Mouse (Mus musculus) cerebellum, adult 8-10 months (tissue): Measurements from ENCODE around the gene Tmem246.

Experiments
- DNase-seq: peaks from one replicate; pipeline ENCODE4 v3.0.0; 2022

Gene Tmem246

GRCm38 (mm10) chr4:49572194-49572593 is 25.5 kb downstream of the Tmem246 start:
- DNase-seq, result no peak

DNA sequence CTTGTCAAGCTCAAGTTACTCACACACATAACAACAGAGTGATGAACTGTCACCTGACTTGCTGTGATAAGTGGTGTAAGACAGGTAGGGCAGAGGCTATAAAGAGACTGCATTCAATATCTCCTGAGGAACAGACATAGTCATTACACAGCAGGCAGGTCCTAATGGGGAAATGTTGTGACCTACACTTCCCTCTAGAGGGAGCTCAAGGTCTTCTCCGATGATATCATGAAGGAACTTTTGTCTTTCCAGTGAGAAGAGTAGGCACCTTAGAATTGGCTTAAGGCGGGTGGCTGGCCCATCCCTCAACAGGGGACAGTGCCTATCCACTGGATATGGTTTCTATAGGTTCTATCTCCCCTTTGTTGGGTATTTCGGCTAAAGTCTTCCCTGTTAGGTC is 30.1 kb downstream of the Tmem246 start:
- peak; percentile 66 for DNase-seq

DNA sequence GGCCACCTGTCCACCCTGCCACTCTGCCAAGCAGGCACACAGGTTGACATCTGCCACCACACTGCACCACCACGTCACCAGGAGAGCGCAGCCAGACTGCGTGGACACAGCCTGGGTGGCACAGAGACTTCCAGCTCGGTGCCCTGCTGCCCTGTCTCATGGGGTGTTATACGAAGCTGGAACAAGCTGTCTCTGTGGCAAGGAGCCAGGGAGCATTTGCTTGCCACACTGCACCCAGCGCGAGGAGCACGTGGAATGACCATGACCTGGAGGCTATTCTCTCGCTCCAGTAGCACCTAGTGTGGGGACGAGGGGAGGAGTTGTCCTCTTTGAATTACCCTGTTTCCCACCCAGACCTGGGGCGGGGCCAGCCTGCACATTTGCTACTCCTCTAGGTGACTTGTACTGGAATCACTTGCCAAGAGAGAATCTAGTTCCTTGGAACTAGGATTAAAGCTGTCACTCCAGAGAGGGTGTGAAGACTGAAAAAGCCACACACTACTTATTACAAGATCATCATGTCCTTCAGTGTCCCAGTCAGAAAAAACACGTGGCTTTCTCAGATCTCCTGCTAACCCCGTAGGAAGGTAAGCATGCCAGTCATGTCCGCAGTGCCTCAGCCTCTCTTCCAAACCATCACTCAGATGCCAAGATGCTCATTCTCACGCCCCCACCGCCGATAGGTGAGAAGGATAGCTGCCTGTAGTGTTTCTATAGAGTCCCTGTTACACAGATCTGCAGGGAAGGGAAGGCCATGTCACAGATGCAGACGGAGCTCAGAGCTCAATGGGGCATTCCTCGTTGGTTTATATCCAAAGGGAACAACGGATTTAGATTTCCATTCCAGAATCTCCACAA is 37.5 kb downstream of the Tmem246 start:
- DNase-seq, result peak; percentile 82

DNA sequence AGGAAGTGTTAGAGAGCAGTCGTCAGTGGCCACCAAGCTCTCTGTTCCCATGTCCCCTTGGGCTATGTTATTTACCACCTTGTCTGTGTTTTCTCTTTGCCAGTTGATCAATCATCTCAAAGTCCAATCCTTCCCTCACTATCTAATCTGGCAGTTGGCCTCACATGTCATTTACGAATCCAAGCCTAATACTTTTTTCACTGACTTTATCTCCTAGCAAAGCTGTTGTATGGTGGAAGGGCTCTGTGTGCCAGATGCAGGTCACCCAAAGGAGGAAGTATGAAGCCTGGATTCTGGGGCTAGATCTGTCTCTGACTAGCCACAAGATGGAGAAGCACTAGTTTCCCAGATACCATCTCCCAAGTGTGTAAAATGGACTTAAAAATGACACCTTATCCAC is 39.5 kb downstream of the Tmem246 start:
- no peak for DNase-seq

- no peak for DNase-seq
Measured at GRCm38 (mm10) chr4:49557375-49557774, 40.3 kb downstream of the Tmem246 start.

DNA sequence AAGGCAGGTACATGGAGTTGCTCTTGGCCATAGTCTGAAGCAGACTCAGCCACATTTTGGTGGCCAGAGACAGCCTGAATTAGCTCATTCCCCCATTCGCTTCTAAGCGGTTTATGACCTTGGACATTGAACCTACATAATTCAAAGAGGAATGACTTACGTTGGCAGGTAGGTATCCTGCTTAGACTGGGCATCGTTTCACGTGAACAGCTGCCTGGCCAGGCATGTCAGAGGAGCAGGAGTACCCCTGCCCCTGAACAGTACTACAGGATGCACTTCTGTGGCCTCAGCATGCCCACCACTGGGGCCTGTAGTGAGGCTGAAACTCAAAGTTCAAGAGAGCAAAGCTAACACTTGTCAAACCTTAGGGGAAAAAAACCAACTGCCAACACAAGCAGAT is 44.3 kb downstream of the Tmem246 start:
- DNase-seq, result no peak

DNA sequence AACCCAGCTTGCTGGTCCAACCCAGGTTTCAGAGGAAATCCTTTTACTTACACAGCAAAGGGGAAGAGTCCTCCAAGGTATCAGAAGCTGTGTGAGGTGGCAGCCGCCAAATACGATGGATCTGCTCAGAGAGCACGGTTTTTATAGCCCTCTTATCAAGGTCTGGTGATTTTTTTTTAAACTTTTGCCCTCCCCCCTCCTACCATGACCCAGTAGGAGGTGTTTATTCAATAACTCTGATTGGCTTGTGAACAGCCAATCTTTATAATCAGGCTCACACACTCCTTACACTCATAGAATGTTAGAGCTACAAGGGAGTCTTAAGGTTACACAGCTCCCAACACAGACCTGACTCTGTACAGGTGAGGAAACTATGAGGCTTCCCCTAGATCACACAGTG is 48.3 kb downstream of the Tmem246 start, which contains the start of gene Aldob:
TSS of gene Aldob (minus strand) at position 164 of the 400 bp plus-strand sequence.
- no peak for DNase-seq

DNA sequence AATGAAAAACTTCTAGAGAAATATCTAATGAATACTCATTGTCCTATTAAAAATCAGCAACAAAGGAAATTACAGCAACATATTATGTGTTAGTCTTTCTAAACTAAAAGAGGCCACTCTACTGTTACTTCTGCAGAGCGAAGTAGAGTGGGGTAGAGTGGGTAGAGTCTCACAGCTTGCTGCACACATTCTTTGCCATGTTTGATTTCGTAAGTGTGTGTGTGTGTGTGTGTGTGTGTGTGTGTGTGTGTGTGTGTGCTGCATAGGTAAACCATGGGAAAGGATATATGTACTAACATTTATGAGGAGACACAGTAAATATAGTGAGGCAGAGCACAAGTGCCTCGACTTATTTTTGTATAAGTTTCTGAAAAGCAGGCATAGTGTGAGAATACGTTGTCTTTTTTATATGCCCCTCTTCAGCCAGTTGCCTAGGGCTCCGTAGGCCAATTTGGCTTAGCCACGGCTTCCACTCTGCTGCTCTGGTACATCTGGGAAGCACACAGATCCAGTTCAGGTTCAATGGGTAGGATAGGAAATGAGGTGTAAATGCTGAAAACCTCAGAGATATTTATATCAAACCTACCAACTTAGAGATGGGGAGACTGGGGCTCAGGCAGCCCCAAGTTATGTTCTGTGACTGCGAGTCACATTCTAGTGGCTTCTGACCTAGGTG is 50.0 kb downstream of the Tmem246 start:
- no peak for DNase-seq

GRCm38 (mm10) chr4:49546873-49547543 is 50.7 kb downstream of the Tmem246 start:
- DNase-seq, result no peak

- no peak for DNase-seq
Measured at GRCm38 (mm10) chr4:49546026-49546425, 51.6 kb downstream of the Tmem246 start.

DNA sequence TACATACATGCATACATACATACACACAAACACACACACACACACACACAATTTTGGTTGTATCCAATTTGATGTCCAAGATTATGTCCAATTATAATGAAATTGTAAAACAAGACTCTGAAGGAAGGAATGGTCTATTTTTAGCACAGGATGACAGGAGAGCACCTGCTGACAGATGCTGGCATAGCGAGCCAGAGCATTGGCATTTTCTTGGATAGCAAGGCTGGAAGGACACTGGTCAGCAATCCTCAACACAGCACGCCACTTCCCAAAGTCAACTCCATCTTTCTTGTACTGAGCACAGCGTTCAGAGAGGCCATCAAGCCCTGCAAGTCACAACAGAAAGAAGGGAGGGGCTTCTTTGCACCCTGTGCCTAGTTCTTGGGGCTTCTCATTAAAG is 56.7 kb downstream of the Tmem246 start:
- no peak for DNase-seq

- DNase-seq, result no peak
Measured at GRCm38 (mm10) chr4:49539665-49540064, 58.0 kb downstream of the Tmem246 start.

GRCm38 (mm10) chr4:49536671-49537070 is 61.0 kb downstream of the Tmem246 start:
- DNase-seq, result no peak

DNA sequence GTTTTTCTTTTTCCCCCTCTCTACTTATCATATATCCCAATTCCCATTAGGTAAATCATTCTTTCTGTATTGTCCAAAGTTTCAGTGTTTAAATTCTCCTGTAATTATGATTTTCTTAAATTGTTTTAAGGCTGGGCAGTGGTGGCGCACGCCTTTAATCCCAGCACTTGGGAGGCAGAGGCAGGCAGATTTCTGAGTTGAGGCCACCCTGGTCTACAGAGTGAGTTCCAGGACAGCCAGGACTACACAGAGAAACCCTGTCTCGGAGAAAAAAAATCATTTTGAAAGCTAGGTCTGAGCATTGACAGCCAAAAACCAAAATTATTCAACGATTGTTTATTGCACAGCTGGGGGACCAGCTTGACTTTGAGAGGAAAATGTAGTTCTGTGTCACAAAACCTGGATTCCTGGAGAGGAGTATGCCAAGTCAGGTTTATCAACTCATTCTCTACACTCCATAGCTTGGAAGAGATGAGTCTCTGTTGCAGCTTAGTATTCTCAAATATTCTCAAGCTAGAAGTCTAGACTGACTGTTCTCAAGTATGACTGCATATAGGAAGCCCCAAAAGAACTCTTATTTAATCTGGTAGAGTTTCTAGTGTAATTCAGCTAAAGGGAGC is 61.9 kb downstream of the Tmem246 start:
- DNase-seq, result no peak

GRCm38 (mm10) chr4:49535036-49535435 is 62.6 kb downstream of the Tmem246 start:
- DNase-seq, result no peak
